Mouse (Mus musculus) bone marrow, adult 2 months (tissue): ENCODE data around the gene Mbd4. TPM values are rescaled to one million over a fixed set of nuclear protein-coding genes. Genes with fewer than 3 reads are reported as not detected.

Experiments used
- H3K27ac ChIP-seq: fragments of 200-500 bp; 2 replicates; pipeline ENCODE4 v1.5.1; 2012; ENCODE audit warnings: low read depth, mild to moderate bottlenecking, control low read depth, inconsistent platforms, low read length; ENCODE audit not compliant: control insufficient read depth, poor library complexity, insufficient read depth
- H3K4me1 ChIP-seq: fragments of 200-500 bp; 2 replicates; pipeline ENCODE4 v1.6.1; 2011; ENCODE audit warnings: low read length; ENCODE audit not compliant: control insufficient read depth, insufficient read depth
- H3K4me3 ChIP-seq: fragments of 200-500 bp; replicated peaks from 2 replicates; pipeline ENCODE3; 2011; ENCODE audit warnings: mild to moderate bottlenecking, low read depth, low read length, control low read depth; ENCODE audit not compliant: control insufficient read depth
- CTCF ChIP-seq: fragments of 200-500 bp; IDR thresholded peaks from 2 replicates; pipeline ENCODE4 v1.5.1; 2011; ENCODE audit warnings: low read length, control low read depth; ENCODE audit not compliant: control insufficient read depth, insufficient read depth
- POLR2A ChIP-seq: fragments of 200-500 bp; IDR thresholded peaks from 2 replicates; pipeline ENCODE4 v1.6.1; 2011; ENCODE audit warnings: low read depth, mild to moderate bottlenecking, control low read depth, low read length, borderline replicate concordance; ENCODE audit not compliant: control insufficient read depth
- WGBS: fragments of 180-500 bp; shearing (Covaris S2); methylation state at CpG from one replicate; pipeline ENCODE4 v1.1.7; 2018; 5-methylcytosine and 5-hydroxymethylcytosine counted together
- polyA plus RNA-seq: library from polyadenylated mRNA; stranded (reverse); fragments of >200 nt; gene quantifications from 2 replicates; pipeline ENCODE4 v1.2.4, GENCODE M21; 2011; ENCODE audit warnings: low replicate concordance; ENCODE audit not compliant: missing spikeins, insufficient read depth, insufficient read length

Gene Mbd4
- 9.4 and 11.3 TPM in 2 replicates for polyA plus RNA-seq

GRCm38 (mm10) chr6:115853091-115853813 lies at the start of gene Mbd4, which contains the start of gene Ift122:
TSS of gene Mbd4 (minus strand) at chr6:115853371.
TSS of gene Ift122 (plus strand) at chr6:115853470.
- H3K4me1 ChIP-seq: no peaks in the 10 kb centered on the region; the same call in 1 of the 2 replicates
- peak within 1 kb of the TSS; percentile 85 for H3K27ac ChIP-seq
- under 1% methylated on average over 51 of the region's 51 CpGs for WGBS
- peak within 1 kb of the TSS; percentile 95 for H3K4me3 ChIP-seq
- TF ChIP-seq POLR2A (peak; percentile 83), CTCF (peak; percentile 23; the same call in 1 of the 2 replicates)

- no peak overlapping the region for H3K4me3 ChIP-seq
- H3K4me1 ChIP-seq: peaks cover 5% of the 10 kb centered on the region
- TF ChIP-seq CTCF: no peak
- TF ChIP-seq POLR2A: no peak
- WGBS: 83% methylated on average over 3 of the region's 3 CpGs
- H3K27ac ChIP-seq: no peak overlapping the region
Observed at GRCm38 (mm10) chr6:115902545-115902944, 49.4 kb upstream of the Mbd4 start.

- peaks cover 3% of the 10 kb centered on the region for H3K4me1 ChIP-seq
- H3K27ac ChIP-seq: no peak overlapping the region
- TF ChIP-seq CTCF: no peak
- TF ChIP-seq POLR2A: no peak
- H3K4me3 ChIP-seq: no peak overlapping the region
- WGBS: 76% methylated on average over 8 of the region's 8 CpGs
Observed at GRCm38 (mm10) chr6:115901489-115901931, 48.3 kb upstream of the Mbd4 start.

- peaks cover 3% of the 10 kb centered on the region for H3K4me1 ChIP-seq
- TF ChIP-seq CTCF (peak; percentile 86), POLR2A (no peak)
- WGBS: 2% methylated on average over 3 of the region's 3 CpGs
- no peak overlapping the region for H3K27ac ChIP-seq
- no peak overlapping the region for H3K4me3 ChIP-seq
Observed at GRCm38 (mm10) chr6:115901062-115901461, 47.9 kb upstream of the Mbd4 start.

- Histone ChIP-seq H3K4me3 (no peak overlapping the region), H3K27ac (no peak overlapping the region), H3K4me1 (peaks cover 3% of the 10 kb centered on the region)
- no peak for TF ChIP-seq CTCF
- no peak for TF ChIP-seq POLR2A
- 60% methylated on average over 7 of the region's 7 CpGs for WGBS
Observed at GRCm38 (mm10) chr6:115897926-115898520, 44.9 kb upstream of the Mbd4 start.

GRCm38 (mm10) chr6:115897117-115897516 lies 43.9 kb upstream of the Mbd4 start:
- Histone ChIP-seq H3K4me1 (peaks cover 3% of the 10 kb centered on the region), H3K4me3 (no peak overlapping the region), H3K27ac (0 out of 2 replicates have a peak overlapping the region, but pooled peaks have one; percentile 22)
- WGBS: 11% methylated on average over 4 of the region's 4 CpGs
- TF ChIP-seq POLR2A: no peak

GRCm38 (mm10) chr6:115896346-115896745 lies 43.2 kb upstream of the Mbd4 start:
- no peak overlapping the region for H3K27ac ChIP-seq
- H3K4me1 ChIP-seq: peaks cover 3% of the 10 kb centered on the region
- WGBS: 82% methylated on average over 1 of the region's 1 CpGs
- H3K4me3 ChIP-seq: no peak overlapping the region
- no peak for TF ChIP-seq POLR2A
- TF ChIP-seq CTCF: no peak

GRCm38 (mm10) chr6:115892363-115892762 lies 39.2 kb upstream of the Mbd4 start:
- TF ChIP-seq POLR2A: no peak
- TF ChIP-seq CTCF: no peak

More at GRCm38 (mm10) chr6:115892363-115892762, 39.2 kb upstream of the Mbd4 start:
- Histone ChIP-seq H3K4me3 (no peak overlapping the region), H3K4me1 (peaks cover 1% of the 10 kb centered on the region; the same call in 1 of the 2 replicates), H3K27ac (no peak overlapping the region)
- 75% methylated on average over 3 of the region's 3 CpGs for WGBS
